Mouse (Mus musculus) ES-E14 (cell line): ENCODE results near the gene Chn2. TPM values are rescaled to one million over a fixed set of nuclear protein-coding genes. Genes with fewer than 3 reads are reported as not detected.

Experiments used
- DNase-seq: peaks from one replicate; pipeline ENCODE4 v3.0.0-alpha.2; 2013; ENCODE audit warnings: low read depth, low spot score
- H3K27ac ChIP-seq: 2 replicates; pipeline ENCODE4 v1.5.1; 2012; ENCODE audit warnings: low read depth, mild to moderate bottlenecking, low read length, moderate library complexity, mixed read lengths; ENCODE audit not compliant: poor library complexity, insufficient read depth, severe bottlenecking
- H3K36me3 ChIP-seq: 2 replicates; pipeline ENCODE4 v1.6.1; 2012; ENCODE audit warnings: mild to moderate bottlenecking, low read length, moderate library complexity, mixed read lengths; ENCODE audit not compliant: control insufficient read depth, poor library complexity, insufficient read depth, severe bottlenecking
- H3K4me1 ChIP-seq, 2 experiments: fragments of 150-350 bp in 1 of 2; sonication (generic) in 1 of 2; 2 replicates each; pipeline ENCODE4 v1.6.1; 2012; ENCODE audit warnings: low read length in 2 of 2, mild to moderate bottlenecking in 1 of 2, mixed read lengths in 1 of 2; ENCODE audit not compliant: control insufficient read depth in 2 of 2, insufficient read depth in 2 of 2, poor library complexity in 1 of 2
- H3K4me3 ChIP-seq, 2 experiments: fragments of 150-350 bp in 1 of 2; sonication (generic) in 1 of 2; 2 replicates each; pipeline ENCODE4 v1.5.1; 2012; ENCODE audit warnings: low read length in 2 of 2, low read depth in 1 of 2, mild to moderate bottlenecking in 1 of 2, mixed read lengths in 1 of 2; ENCODE audit not compliant: insufficient read depth in 1 of 2, poor library complexity in 1 of 2, severe bottlenecking in 1 of 2
- H3K9ac ChIP-seq: 2 replicates; pipeline ENCODE4 v1.6.1; 2012; ENCODE audit warnings: low read depth, mild to moderate bottlenecking, low read length, mixed read lengths; ENCODE audit not compliant: poor library complexity, insufficient read depth, severe bottlenecking
- H3K9me3 ChIP-seq: fragments of 150-350 bp; sonication (generic); 2 replicates; pipeline ENCODE4 v1.6.1; 2012; ENCODE audit warnings: low read depth, mild to moderate bottlenecking, low read length; ENCODE audit not compliant: control insufficient read depth, insufficient read depth
- CHD2 ChIP-seq: IDR thresholded peaks from 2 replicates; pipeline ENCODE4 v1.6.1; 2014; ENCODE audit warnings: mild to moderate bottlenecking, low read depth, low read length, inconsistent platforms
- HCFC1 ChIP-seq: IDR thresholded peaks from 2 replicates; pipeline ENCODE4 v1.6.1; 2012; ENCODE audit warnings: low read length, inconsistent platforms, borderline replicate concordance; ENCODE audit not compliant: insufficient read depth
- MAFK ChIP-seq: IDR thresholded peaks from 2 replicates; pipeline ENCODE4 v1.6.1; 2014; ENCODE audit warnings: mild to moderate bottlenecking, low read depth, low read length, inconsistent platforms; ENCODE audit not compliant: insufficient read depth
- ZC3H11A ChIP-seq: IDR thresholded peaks from 2 replicates; pipeline ENCODE4 v1.6.1; 2012; ENCODE audit warnings: low read depth, mild to moderate bottlenecking, inconsistent platforms, low read length, borderline replicate concordance
- ZNF384 ChIP-seq: IDR thresholded peaks from 2 replicates; pipeline ENCODE4 v1.6.1; 2012; ENCODE audit warnings: low read depth, low read length, inconsistent platforms
- in situ Hi-C, 2 experiments: fragments of 600-800 bp; cut with MboI; formaldehyde crosslinking; loops; one replicate each; pipeline ENCODE4 v1.15.1; 2025; ENCODE audit warnings: low sequenced_read_pairs in 2 of 2, inconsistent platforms in 1 of 2; ENCODE audit not compliant: unreplicated experiment in 2 of 2
- total RNA-seq: library from RNA; depleted of rRNA; stranded (reverse); fragments of 300-350 nt; gene quantifications from 2 replicates; pipeline ENCODE4 v1.2.3, GENCODE M21; 2012; rRNA removed

Gene Chn2
- total RNA-seq, 1 experiment = 7.1 TPM

- no peak for DNase-seq
- H3K27ac ChIP-seq = no peak overlapping the region
- H3K4me3 ChIP-seq = no peak overlapping the region
- TF ChIP-seq ZC3H11A = no peak
- TF ChIP-seq ZNF384 = no peak
- TF ChIP-seq MAFK = no peak
- no peak for TF ChIP-seq CHD2
- no peak overlapping the region for H3K9ac ChIP-seq
- in situ Hi-C loops = no loop called here
- H3K9me3 ChIP-seq = no peaks in the 10 kb centered on the region
- H3K4me1 ChIP-seq = no peaks in the 10 kb centered on the region
- no peaks in the 10 kb centered on the region for H3K36me3 ChIP-seq
Observed at GRCm38 (mm10) chr6:54333652-54334396, 294.5 kb downstream of the Chn2 start.

- Histone ChIP-seq H3K27ac (no peak overlapping the region), H3K4me1 (no peaks in the 10 kb centered on the region), H3K9ac (no peak overlapping the region), H3K4me3 (no peak overlapping the region), H3K9me3 (no peaks in the 10 kb centered on the region), H3K36me3 (no peaks in the 10 kb centered on the region)
- no peak for DNase-seq
- TF ChIP-seq ZC3H11A (no peak), CHD2 (no peak), ZNF384 (no peak), HCFC1 (no peak)
- in situ Hi-C loops = no loop called here
Observed at GRCm38 (mm10) chr6:54337321-54337720, 298.0 kb downstream of the Chn2 start.

DNA sequence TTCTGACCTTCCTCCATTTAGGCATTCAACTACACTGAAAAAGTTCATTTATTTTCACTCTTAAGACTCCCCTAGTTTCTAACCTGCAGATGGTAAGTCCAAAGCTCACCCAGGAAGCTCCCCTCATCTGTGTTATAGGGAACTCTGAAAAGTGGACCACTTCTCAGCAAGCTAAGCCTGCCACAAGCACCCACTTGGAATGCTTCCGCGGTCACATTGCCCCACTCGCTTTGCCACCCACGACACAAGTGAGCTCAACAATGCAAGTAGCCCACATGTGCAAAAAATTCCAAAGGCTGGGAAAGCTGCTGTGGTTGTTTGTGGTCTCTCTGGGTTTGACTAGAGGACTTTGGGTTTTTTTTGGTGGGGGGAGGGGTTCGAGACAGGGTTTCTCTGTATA is 301.8 kb downstream of the Chn2 start:
- Histone ChIP-seq H3K4me1 (no peaks in the 10 kb centered on the region), H3K27ac (no peak overlapping the region), H3K4me3 (no peak overlapping the region), H3K9me3 (no peaks in the 10 kb centered on the region), H3K9ac (no peak overlapping the region), H3K36me3 (no peaks in the 10 kb centered on the region)
- TF ChIP-seq MAFK (no peak), ZNF384 (no peak), HCFC1 (no peak), CHD2 (no peak), ZC3H11A (no peak)
- no peak for DNase-seq
- in situ Hi-C loops = no loop called here

GRCm38 (mm10) chr6:54342223-54342622 is 302.9 kb downstream of the Chn2 start:
- H3K9me3 ChIP-seq = no peaks in the 10 kb centered on the region
- no peak for DNase-seq
- TF ChIP-seq ZNF384 (no peak), CHD2 (no peak), MAFK (no peak), ZC3H11A (no peak), HCFC1 (no peak)
- no peak overlapping the region for H3K4me3 ChIP-seq
- no peaks in the 10 kb centered on the region for H3K4me1 ChIP-seq
- H3K36me3 ChIP-seq = no peaks in the 10 kb centered on the region
- in situ Hi-C loops = no loop called here
- no peak overlapping the region for H3K9ac ChIP-seq
- H3K27ac ChIP-seq = no peak overlapping the region

Other genes with a start within 250 kb of the Chn2 start
- gene Tril, start 218.7 kb upstream of the Chn2 start, total RNA-seq = 2.4 TPM in 2 replicates
- gene Cpvl, start 60.9 kb upstream of the Chn2 start, total RNA-seq = 0.16 and 0.40 TPM in 2 replicates